13 mouse cellular contexts compared by ENCODE assay signal in genomic region chr1:133771831-133772399, GRCm38 (mm10). TPM values are rescaled to one million over a fixed set of nuclear protein-coding genes. Genes with fewer than 3 reads are reported as not detected.
A peak's percentile ranks its signal among the peaks of the same experiment; 100 is the strongest.
DNase-seq lines count a peak whose midpoint lies in the region; ATAC-seq and TF ChIP-seq lines count a peak whose summit lies in the region.
"Had no signal": no experiment of that assay in that cellular context is flagged by ENCODE, and none has a peak within 500 bp of the region (broad histone marks: within the 10 kb centered on the region; RNA-seq: fewer than 3 reads in every experiment).

No protein-coding gene starts in this region.

- no peak for DNase-seq in heart, adult 2 months
- DNase-seq in testis, postnatal 10 days (ENCODE audit: low spot score), result no peak
- no peak for DNase-seq in layer of hippocampus, adult 8-10 months (ENCODE audit: low spot score in 2 of 2)
- no peak for DNase-seq in limb, embryonic 10.5 days (ENCODE audit: low spot score)
- no peak for DNase-seq in cerebellum, adult 11 months
- DNase-seq: adrenal gland, postnatal 25 days; cerebellum, adult 8-10 months; kidney, postnatal 25 days had no signal

- no peak for TF ChIP-seq CTCF in heart, adult 2 months (IDR thresholded peaks at IDR 0.05)
- TF ChIP-seq CTCF in testis, adult 2 months (IDR thresholded peaks at IDR 0.05; ENCODE audit: control insufficient read depth, insufficient read depth, insufficient replicate concordance, low read depth, low read length), result no peak

- H3K27ac ChIP-seq in heart, embryonic 15.5 days, result peak overlapping the region; percentile 57; the same call in 1 of the 2 replicates
- no peak overlapping the region for H3K27ac ChIP-seq in heart, adult 2 months
- peak overlapping the region; percentile 33 for H3K27ac ChIP-seq in testis, adult 2 months (ENCODE audit: control insufficient read depth, insufficient read depth, low read depth, low read length)
- H3K27ac ChIP-seq in liver, embryonic 12.5 days, result peak overlapping the region; percentile 45; the same call in 1 of the 2 replicates
- H3K27ac ChIP-seq in limb, embryonic 10.5 days, result no peak overlapping the region; the same call in 1 of the 2 replicates
- H3K27ac ChIP-seq: limb, embryonic 12.5 days; midbrain, embryonic 13.5 days had no signal

- peaks cover 30% of the 10 kb centered on the region for H3K4me1 ChIP-seq in heart, embryonic 15.5 days (replicated peaks)
- peaks cover 8% of the 10 kb centered on the region for H3K4me1 ChIP-seq in heart, adult 2 months (ENCODE audit: control insufficient read depth, insufficient read depth, low read length)
- H3K4me1 ChIP-seq in testis, adult 2 months (ENCODE audit: control insufficient read depth, insufficient read depth, low read length), result no peaks in the 10 kb centered on the region; the same call in 1 of the 2 replicates
- H3K4me1 ChIP-seq in liver, embryonic 12.5 days, result peaks cover 46% of the 10 kb centered on the region
- H3K4me1 ChIP-seq in limb, embryonic 10.5 days, result peaks cover 12% of the 10 kb centered on the region

- no peaks in the 10 kb centered on the region for H3K79me2 ChIP-seq in heart, adult 2 months (replicated peaks; ENCODE audit: control insufficient read depth, insufficient read depth, low read length)

- no peaks in the 10 kb centered on the region; the same call in 1 of the 2 replicates for H3K36me3 ChIP-seq in heart, embryonic 15.5 days
- H3K36me3 ChIP-seq in heart, adult 2 months (ENCODE audit: control insufficient read depth, insufficient read depth, low read length), result no peaks in the 10 kb centered on the region; the same call in 1 of the 2 replicates
- H3K36me3 ChIP-seq in testis, adult 2 months (ENCODE audit: control insufficient read depth, insufficient read depth, low read length), result no peaks in the 10 kb centered on the region
- peaks cover 84% of the 10 kb centered on the region for H3K36me3 ChIP-seq in liver, embryonic 12.5 days
- no peaks in the 10 kb centered on the region for H3K36me3 ChIP-seq in limb, embryonic 10.5 days
- H3K36me3 ChIP-seq: limb, embryonic 12.5 days; midbrain, embryonic 13.5 days had no signal

- intact Hi-C loops in heart, adult 2 months (cut with DNase I), result no loop called here

- no peak overlapping the region for H3K4me3 ChIP-seq in heart, embryonic 15.5 days
- no peak overlapping the region for H3K4me3 ChIP-seq in heart, adult 2 months
- H3K4me3 ChIP-seq in testis, adult 2 months (ENCODE audit: control insufficient read depth, low read depth, low read length), result no peak overlapping the region
- no peak overlapping the region for H3K4me3 ChIP-seq in liver, embryonic 12.5 days
- no peak overlapping the region for H3K4me3 ChIP-seq in limb, embryonic 10.5 days
- H3K4me3 ChIP-seq: limb, embryonic 12.5 days; midbrain, embryonic 13.5 days had no signal

- TF ChIP-seq POLR2A in heart, adult 2 months (IDR thresholded peaks at IDR 0.05; ENCODE audit: insufficient read depth, low read depth, low read length), result no peak
- no peak for TF ChIP-seq POLR2A in testis, adult 2 months (IDR thresholded peaks at IDR 0.05; ENCODE audit: control insufficient read depth, low read depth, low read length)

- H3K4me2 ChIP-seq in heart, embryonic 15.5 days, result no peak overlapping the region
- no peak overlapping the region for H3K4me2 ChIP-seq in liver, embryonic 12.5 days
- H3K4me2 ChIP-seq: limb, embryonic 12.5 days; midbrain, embryonic 13.5 days had no signal

- TF ChIP-seq EP300 in heart, adult 2 months (IDR thresholded peaks at IDR 0.05; ENCODE audit: insufficient read depth, low read depth, low read length), result no peak

- no peaks in the 10 kb centered on the region for H3K27me3 ChIP-seq in heart, embryonic 15.5 days
- H3K27me3 ChIP-seq in heart, adult 2 months (ENCODE audit: control insufficient read depth, insufficient read depth, low read length), result no peaks in the 10 kb centered on the region
- H3K27me3 ChIP-seq in testis, adult 2 months (ENCODE audit: control insufficient read depth, insufficient read depth, low read length), result no peaks in the 10 kb centered on the region
- no peaks in the 10 kb centered on the region for H3K27me3 ChIP-seq in liver, embryonic 12.5 days (replicated peaks)
- no peaks in the 10 kb centered on the region for H3K27me3 ChIP-seq in limb, embryonic 10.5 days (ENCODE audit: low read depth, poor library complexity, severe bottlenecking)
- H3K27me3 ChIP-seq: limb, embryonic 12.5 days; midbrain, embryonic 13.5 days had no signal

- H3K9ac ChIP-seq in heart, embryonic 15.5 days, result no peak overlapping the region
- H3K9ac ChIP-seq in heart, adult 2 months (ENCODE audit: low read depth, low read length), result no peak overlapping the region
- H3K9ac ChIP-seq in liver, embryonic 12.5 days, result no peak overlapping the region
- H3K9ac ChIP-seq: limb, embryonic 12.5 days; midbrain, embryonic 13.5 days had no signal

- ATAC-seq in heart, embryonic 15.5 days (replicated peaks; ENCODE audit: insufficient number of reproducible peaks, insufficient read depth, low FRiP score, low read depth), result 0 out of 2 replicates have a peak, but pooled peaks have one; percentile 33
- ATAC-seq in liver, embryonic 12.5 days, result peak; percentile 46; the same call in 1 of the 2 replicates
- ATAC-seq: midbrain, embryonic 13.5 days had no signal

- 56% methylated on average over 10 of the region's 10 CpGs for WGBS in heart, embryonic 15.5 days
- WGBS in heart, adult 2 months, result 48% methylated on average over 10 of the region's 10 CpGs
- 63% methylated on average over 10 of the region's 10 CpGs for WGBS in liver, embryonic 12.5 days (ENCODE audit: insufficient replicate concordance)
- 78% methylated on average over 10 of the region's 10 CpGs for WGBS in limb, embryonic 10.5 days

- H3K9me3 ChIP-seq in heart, embryonic 15.5 days (replicated peaks), result no peaks in the 10 kb centered on the region
- no peaks in the 10 kb centered on the region for H3K9me3 ChIP-seq in liver, embryonic 12.5 days (replicated peaks)
- no peaks in the 10 kb centered on the region for H3K9me3 ChIP-seq in limb, embryonic 10.5 days (replicated peaks)
- H3K9me3 ChIP-seq: limb, embryonic 12.5 days; midbrain, embryonic 13.5 days had no signal

RNA-seq across cellular contexts. Expression of gene Atp2b4, which starts 28.9 kb away (rescaled TPM):
- 11.2 and 13.6 TPM in 2 replicates for polyA plus RNA-seq in heart, embryonic 15.5 days (2015; fragmentation: Nextera tagmentation; extraction: Ambion mirVana)
- 10 to 100 TPM; 21.3 to 22.3 TPM for total RNA-seq in heart, adult 2 months (2021)
- polyA plus RNA-seq in heart, adult 2 months (2012; rRNA removed), result 6.6 and 10.2 TPM in 2 replicates
- polyA plus RNA-seq in testis, adult 2 months (2012; rRNA removed), result 21.8 and 22.8 TPM in 2 replicates
- polyA plus RNA-seq in liver, embryonic 12.5 days (2016; fragmentation: Nextera tagmentation; extraction: Ambion mirVana), result 34.1 and 37.6 TPM in 2 replicates
- total RNA-seq in layer of hippocampus, adult 8-10 months (2022), result 100 to 1,000 TPM in 1 of 4 experiments, 10 to 100 TPM in 3; 85.7 to 102 (median 91.8) TPM
- polyA plus RNA-seq in limb, embryonic 10.5 days (2016; fragmentation: Nextera tagmentation; extraction: Ambion mirVana), result 2.5 and 3.5 TPM in 2 replicates

Comparison
In these comparisons a context has a peak if more than half of its experiments do, and no peak if none do; other contexts are left out.
1. H3K27ac ChIP-seq: peak in heart, embryonic 15.5 days (single experiment), testis, adult 2 months (single experiment) and liver, embryonic 12.5 days (single experiment); none in heart, adult 2 months (single experiment) and limb, embryonic 10.5 days (single experiment).